Mouse (Mus musculus): Measurements from ENCODE around the gene Sos1. TPM values are rescaled to one million over a fixed set of nuclear protein-coding genes. Genes with fewer than 3 reads are reported as not detected.

Gene Sos1
- polyA plus RNA-seq, 1 experiment from 2014 or later = 11.0 TPM

Other genes starting within 250 kb of the Sos1 start
- 43.1 and 44.1 TPM in 2 replicates for gene Morn2, start 190.2 kb downstream of the Sos1 start, polyA plus RNA-seq (2014; fragmentation: Nextera tagmentation; extraction: Ambion mirVana)
- 19.5 and 21.8 TPM in 2 replicates for gene Dhx57, start 190.0 kb downstream of the Sos1 start, polyA plus RNA-seq (2014; fragmentation: Nextera tagmentation; extraction: Ambion mirVana)
- 0.21 and 1.4 TPM in 2 replicates for gene Arhgef33, start 173.0 kb downstream of the Sos1 start, polyA plus RNA-seq (2014; fragmentation: Nextera tagmentation; extraction: Ambion mirVana)
- gene Gm10190, start 106.9 kb downstream of the Sos1 start, polyA plus RNA-seq (2014; fragmentation: Nextera tagmentation; extraction: Ambion mirVana) = 2.3 TPM in 1 of 2 replicates, not detected in the other
- 1.5 and 2.1 TPM in 2 replicates for gene Cdkl4, start 97.4 kb upstream of the Sos1 start, polyA plus RNA-seq (2014; fragmentation: Nextera tagmentation; extraction: Ambion mirVana)
- 26.6 and 28.1 TPM in 2 replicates for gene Map4k3, start 248.0 kb upstream of the Sos1 start, polyA plus RNA-seq (2014; fragmentation: Nextera tagmentation; extraction: Ambion mirVana)